Mouse (Mus musculus): ENCODE results near the gene Nxpe3.

DNA sequence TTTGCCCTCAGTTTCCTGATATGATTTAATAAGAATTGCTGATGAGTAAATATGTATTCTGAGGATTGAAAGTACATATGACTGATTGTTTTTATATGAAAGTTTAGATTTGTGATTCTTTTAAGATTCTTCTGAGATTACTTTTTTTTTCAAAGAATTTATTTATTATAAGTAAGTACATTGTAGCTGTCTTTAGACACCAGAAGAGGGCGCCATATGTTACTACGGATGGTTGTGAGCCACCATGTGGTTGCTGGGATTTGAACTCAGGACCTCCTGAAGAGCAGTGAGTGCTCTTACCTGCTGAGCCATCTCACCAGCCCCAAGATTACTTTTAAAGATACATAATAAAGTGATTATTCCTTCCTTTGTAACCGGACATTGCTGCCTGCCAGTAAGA, 5.6 kb downstream of the Nxpe3 start:
- TF ChIP-seq CTCF (IDR thresholded peaks at IDR 0.05): no peak; the same call in 1 of the 2 replicates
- TF ChIP-seq EP300 (IDR thresholded peaks at IDR 0.05): no peak

Data from lung, postnatal 0 days (tissue).